Mouse (Mus musculus): Measurements from ENCODE around the gene Prkcb. TPM values are rescaled to one million over a fixed set of nuclear protein-coding genes. Genes with fewer than 3 reads are reported as not detected.

Prkcb gene
- polyA plus RNA-seq, 1 experiment = 12.7 TPM

GRCm38 (mm10) chr7:122402041-122402440 lies 113.5 kb downstream of the Prkcb start:
- DNase-seq (ENCODE audit: low read depth) = no peak

- DNase-seq (ENCODE audit: low read depth) = peak; percentile 5
Measured at GRCm38 (mm10) chr7:122403343-122403742, 114.8 kb downstream of the Prkcb start.

GRCm38 (mm10) chr7:122404571-122405393 lies 116.2 kb downstream of the Prkcb start:
- no peak for DNase-seq (ENCODE audit: low read depth)

- DNase-seq (ENCODE audit: low read depth) = no peak
Measured at GRCm38 (mm10) chr7:122406625-122407024, 118.1 kb downstream of the Prkcb start.

- DNase-seq (ENCODE audit: low read depth) = no peak
Measured at GRCm38 (mm10) chr7:122409945-122410344, 121.4 kb downstream of the Prkcb start.

- no peak for DNase-seq (ENCODE audit: low read depth)
Measured at GRCm38 (mm10) chr7:122410873-122411272, 122.3 kb downstream of the Prkcb start.

DNA sequence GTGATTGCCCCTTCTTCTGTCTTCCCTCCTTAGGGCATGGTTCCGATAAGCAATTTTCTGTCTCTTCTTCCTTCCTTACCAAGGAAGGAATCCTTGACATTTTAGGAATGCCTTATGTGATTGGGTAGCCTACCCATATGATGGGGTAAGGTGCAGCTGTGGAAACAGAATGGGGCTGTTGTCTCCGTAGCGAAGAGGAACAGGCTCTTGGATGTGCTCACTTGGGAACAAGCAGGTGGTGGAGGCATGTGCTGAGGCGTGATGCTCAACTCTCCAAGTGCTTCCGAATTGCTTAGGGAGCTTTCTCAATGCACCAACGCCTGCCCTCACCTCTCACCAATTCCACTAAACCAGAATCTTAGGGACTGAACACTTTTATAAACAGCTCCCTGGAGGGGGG lies 124.7 kb downstream of the Prkcb start:
- DNase-seq (ENCODE audit: low read depth) = no peak

- no peak for DNase-seq (ENCODE audit: low read depth)
Measured at GRCm38 (mm10) chr7:122414146-122414545, 125.6 kb downstream of the Prkcb start.

- no peak for DNase-seq (ENCODE audit: low read depth)
Measured at GRCm38 (mm10) chr7:122414608-122415007, 126.1 kb downstream of the Prkcb start.

- DNase-seq (ENCODE audit: low read depth) = no peak
Measured at GRCm38 (mm10) chr7:122415387-122415786, 126.8 kb downstream of the Prkcb start.

DNA sequence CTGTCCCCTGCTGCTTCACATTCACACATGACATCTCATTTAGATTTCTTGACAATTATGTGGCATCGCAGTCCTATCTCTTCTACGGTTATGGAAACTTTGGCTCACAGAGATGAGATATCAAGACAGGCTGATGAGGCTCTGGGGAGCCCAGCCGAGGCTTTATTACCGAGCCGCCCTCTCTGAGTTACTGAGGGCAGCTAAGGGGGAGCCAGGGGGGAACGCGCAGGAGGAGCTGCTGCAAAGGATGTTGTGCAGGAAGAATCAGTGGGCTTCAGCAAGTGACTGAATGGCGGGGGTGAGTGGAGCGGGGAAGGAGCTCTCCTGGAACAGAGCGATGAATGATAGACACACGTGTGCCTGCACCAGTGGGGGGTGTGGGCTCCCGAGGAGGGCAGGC lies 127.4 kb downstream of the Prkcb start:
- DNase-seq (ENCODE audit: low read depth) = no peak

DNA sequence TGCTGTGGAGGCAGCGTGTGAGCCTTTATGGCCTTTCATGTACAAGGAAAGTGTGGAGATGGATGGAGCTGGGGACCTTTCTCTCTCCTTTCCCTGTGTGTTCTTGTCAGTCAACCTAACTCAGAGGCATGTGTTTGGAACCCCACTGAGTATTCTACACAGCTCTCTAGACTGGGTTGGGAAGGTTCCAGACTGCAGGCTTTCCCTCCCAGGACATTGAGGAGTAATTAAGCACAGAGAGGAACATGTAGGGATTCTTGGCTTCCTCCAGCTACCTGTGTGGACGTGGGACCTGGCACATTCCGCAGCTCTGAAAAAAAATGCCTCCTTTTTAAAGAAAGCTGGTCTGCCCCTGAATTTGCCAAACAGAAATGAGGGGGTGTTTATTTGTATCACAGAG lies 130.0 kb downstream of the Prkcb start:
- DNase-seq (ENCODE audit: low read depth) = no peak

DNA sequence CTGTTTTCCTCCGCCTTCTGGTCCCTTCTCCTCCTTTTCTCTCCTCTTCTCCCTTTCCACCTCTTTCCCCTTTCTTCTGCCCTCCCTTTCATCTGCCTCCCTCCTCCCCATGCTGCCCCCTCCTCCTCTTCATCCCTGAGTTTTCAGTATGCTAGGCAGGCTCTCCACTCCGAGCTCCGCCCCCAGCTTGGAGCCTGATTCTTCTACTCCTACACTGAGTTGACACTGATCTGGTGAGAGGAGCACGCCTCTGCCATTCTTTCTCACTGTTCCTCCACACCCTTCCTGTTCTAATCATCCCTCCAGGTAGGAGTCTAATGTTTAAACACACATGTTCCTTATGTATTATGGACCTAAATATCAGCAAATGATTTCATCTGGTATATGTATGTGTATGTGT lies 135.3 kb downstream of the Prkcb start:
- DNase-seq (ENCODE audit: low read depth) = no peak

DNA sequence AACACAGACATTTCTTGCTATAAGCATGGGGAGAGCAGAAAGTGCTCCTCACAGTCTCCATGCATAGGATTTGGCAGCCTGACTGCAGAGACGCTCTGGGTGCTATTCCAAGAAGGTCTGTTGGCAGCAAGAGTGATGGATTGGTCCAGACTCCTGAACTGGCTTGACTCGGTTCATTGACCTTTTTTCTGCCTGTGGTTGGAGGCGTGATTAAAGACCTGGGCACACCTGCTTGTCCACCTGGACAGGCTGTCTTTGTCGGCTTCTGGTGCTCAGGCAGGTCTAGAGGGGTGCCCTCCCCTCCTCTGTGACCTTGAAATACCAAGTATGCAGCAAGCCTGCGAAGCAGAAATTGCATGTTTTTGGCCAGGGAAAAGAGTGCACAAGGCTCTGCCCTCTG lies 140.6 kb downstream of the Prkcb start:
- no peak for DNase-seq (ENCODE audit: low read depth)

DNA sequence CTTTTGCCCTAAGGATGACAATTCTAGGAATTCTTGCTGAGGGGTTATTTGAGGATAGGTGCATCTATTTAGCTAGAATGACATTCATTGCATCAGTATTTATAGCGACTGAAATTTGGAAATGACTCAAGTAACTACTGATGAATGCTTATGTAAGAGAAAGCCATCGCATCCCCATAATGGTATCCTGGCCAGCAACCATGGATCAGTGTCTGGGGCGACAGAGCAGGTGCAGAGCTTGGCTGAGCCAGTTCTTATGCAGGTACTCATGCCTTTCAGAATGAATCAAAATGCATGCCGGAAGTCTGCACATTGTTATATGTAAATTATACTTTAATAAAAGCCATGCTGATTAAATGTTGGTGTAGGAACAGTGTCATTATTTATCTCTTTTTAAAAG lies 143.8 kb downstream of the Prkcb start:
- no peak for DNase-seq (ENCODE audit: low read depth)

DNA sequence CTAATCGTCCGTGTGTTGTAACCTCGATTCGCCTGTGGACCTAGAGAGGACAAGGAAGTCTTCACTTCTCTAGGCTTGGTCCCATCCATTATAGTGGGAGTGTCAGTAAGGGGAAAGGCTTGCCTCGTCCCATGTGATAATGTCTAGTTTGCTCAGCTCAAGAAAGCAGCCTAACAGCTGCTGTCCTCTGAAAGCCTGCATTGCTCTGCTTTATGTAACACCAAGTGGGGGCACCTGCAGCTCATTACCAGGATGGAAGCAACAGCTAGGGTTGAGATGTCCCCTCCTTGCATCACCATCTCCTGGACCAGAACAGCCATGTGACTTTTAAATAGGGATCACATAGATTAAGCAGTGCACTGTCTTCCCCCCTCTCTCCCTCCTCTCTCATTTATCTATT lies 144.8 kb downstream of the Prkcb start:
- no peak for DNase-seq (ENCODE audit: low read depth)

DNA sequence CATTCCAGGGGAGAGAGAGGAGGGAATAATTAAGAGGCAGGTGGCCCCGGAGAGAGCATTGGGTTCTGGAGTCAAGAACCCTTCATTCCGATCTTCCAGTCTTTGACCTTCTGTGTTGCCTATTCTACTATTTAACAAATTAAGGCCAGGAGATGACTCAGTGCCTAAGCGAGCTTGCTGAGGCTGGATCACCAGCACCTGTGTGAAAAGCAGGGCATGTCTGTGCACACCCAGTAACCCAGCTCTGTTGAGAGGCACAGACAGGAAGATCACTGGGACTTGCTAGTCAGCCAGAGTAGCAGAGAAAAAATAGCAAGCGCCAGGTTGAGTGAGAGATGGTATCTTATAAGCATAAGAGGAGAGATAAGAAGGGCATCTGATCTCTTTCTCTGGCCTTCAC lies 146.4 kb downstream of the Prkcb start:
- DNase-seq (ENCODE audit: low read depth) = no peak

- DNase-seq (ENCODE audit: low read depth) = no peak
Measured at GRCm38 (mm10) chr7:122435561-122435960, 147.0 kb downstream of the Prkcb start.

DNA sequence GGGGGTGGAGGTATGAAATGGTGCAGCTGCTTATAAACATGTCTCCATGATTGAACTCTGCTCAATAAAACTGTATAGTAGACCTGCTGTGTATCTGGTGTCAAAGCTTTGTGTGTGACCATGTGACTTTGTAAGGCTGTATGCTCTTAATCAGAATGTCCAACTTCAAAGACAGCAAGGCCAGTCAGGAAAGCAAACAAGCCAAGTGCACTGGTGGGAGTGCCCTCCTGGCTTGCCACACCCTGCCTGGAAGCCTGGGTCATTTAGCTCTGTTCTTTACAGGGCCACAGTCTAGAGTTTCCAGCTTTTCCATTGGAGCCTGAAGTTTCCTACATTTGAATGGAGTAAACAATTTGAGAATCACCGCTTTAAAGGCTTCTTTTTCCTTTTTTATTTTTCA lies 148.8 kb downstream of the Prkcb start:
- no peak for DNase-seq (ENCODE audit: low read depth)

DNA sequence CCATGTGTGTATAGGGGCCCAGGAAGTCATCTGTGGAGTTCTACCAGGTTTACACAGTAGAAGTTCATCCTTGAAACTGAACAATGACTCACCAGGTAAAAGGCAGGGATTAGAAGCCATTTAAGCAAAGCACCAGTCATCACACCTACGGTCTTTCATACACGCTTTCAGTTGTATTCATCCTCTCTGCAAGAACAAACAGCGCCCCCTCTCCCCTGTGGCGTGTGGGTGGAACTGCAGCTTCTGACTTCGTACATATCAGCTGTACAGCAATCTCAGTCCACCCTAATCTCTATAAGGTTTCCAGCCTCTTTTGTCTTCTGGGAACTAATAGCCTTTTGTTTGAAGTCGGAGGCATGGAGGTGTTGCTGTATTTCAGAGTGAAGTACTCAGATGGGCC lies 156.5 kb downstream of the Prkcb start:
- no peak for DNase-seq (ENCODE audit: low read depth)

DNA sequence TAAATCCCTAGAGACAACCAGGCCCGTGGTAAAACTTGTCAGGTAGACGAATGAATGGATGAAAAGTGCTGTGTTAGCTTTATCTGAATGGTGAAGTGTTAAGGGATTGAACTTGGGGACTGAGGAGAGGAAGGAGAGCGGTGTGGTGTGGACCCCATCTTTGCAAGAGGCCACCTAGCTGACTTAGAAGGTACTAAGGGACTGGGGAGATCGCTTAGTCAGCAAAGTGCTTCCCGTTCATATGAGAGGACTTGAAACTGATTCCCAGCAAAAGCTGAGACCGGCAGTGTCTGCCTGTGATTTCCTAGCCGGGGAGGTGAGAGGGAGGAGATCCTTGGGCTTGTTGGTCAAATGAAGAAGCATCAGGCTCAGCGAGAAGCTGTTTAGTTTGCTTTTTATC lies 164.1 kb downstream of the Prkcb start:
- no peak for DNase-seq (ENCODE audit: low read depth)

DNA sequence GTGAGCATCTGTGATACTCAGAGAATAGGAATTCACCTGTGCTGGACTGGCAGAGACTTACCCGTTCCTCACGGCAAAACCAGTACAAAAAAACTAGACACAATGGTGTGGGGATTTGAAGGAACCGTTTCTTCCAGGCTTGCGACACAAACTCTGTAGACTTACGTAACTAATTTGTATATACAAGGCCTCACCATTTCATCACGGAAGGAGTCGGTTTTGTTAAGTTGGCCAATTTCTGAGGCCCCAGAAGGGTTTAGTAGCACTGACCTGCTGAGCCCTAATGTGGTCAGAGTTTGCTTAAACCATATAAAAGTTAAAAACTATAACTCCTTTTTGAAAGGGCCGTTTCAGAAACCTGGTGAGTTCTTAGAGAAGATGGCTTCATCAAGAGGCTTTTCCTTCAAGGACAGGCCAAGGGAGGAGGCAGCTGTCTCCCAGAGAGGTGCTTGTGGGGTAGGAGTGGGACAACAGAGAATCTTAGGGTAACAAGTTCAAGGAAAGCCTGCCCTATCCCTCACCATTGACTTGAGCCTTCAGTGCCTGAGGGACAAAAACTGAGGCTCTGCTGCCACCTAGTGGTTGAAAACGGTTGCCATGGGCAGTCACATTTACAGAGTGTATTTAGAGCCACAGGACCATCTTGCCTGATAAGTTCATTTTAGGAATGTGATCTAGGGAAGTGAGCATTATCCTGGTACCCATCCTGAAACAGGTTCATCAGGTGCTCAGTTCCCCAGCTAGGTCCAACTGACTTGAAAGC lies 170.8 kb downstream of the Prkcb start:
- peak; percentile 28 for DNase-seq (ENCODE audit: low read depth)

- DNase-seq (ENCODE audit: low read depth) = no peak
Measured at GRCm38 (mm10) chr7:122460020-122460419, 171.5 kb downstream of the Prkcb start.

Measured in gonadal fat pad, adult 2 months (tissue).